9 mouse cellular contexts compared by ENCODE assay signal in the genomic region with DNA sequence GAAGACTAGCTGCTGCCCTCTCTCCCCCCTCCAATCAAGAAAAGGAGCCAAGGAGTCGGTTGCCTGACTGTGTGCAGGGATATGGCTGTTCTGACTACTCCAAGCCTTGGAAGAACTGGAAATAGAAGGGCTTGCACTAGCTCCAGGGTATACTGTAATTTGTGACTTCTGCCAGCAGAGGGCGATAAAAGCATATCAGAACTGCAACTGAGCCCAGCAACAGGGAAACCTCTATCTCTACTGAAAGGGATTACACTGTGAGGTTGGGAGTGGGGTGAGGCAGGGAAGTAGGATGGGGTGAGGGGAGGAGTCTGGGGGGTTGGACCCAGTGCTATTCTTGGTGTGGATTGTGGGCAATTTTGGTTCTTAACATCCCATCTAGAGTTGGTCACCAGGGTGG. TPM values are rescaled to one million over a fixed set of nuclear protein-coding genes. Genes with fewer than 3 reads are reported as not detected.
DNase-seq lines count a peak whose midpoint lies in the region; ATAC-seq lines count a peak whose summit lies in the region.
"Had no signal": no experiment of that assay in that cellular context is flagged by ENCODE, and none has a peak within 500 bp of the region (broad histone marks: within the 10 kb centered on the region; RNA-seq: fewer than 3 reads in every experiment).

No protein-coding gene starts in this region.

- H3K4me3 ChIP-seq in hindbrain, embryonic 12.5 days: no peak overlapping the region
- H3K4me3 ChIP-seq: megakaryocyte, embryonic 14.5 days had no signal

- H3K27me3 ChIP-seq in hindbrain, embryonic 12.5 days: peaks cover 17% of the 10 kb centered on the region

- DNase-seq in T-cell, adult 2 months (ENCODE audit: low spot score): peak; percentile 42
- peak; percentile 80 to 84 for DNase-seq in cerebellum, adult 18-20 months
- DNase-seq in layer of hippocampus, postnatal 10 days (ENCODE audit: low spot score in 2 of 2): peak; percentile 83 to 88
- peak; percentile 78 for DNase-seq in lung, postnatal 25 days (ENCODE audit: low spot score)
- DNase-seq in right cerebral cortex, adult 18-20 months: peak; percentile 83
- DNase-seq in yolk sac, embryonic 10.5 days (ENCODE audit: low spot score): peak; percentile 44

- H3K36me3 ChIP-seq in hindbrain, embryonic 12.5 days: no peaks in the 10 kb centered on the region

- ATAC-seq in frontal cortex, adult (ENCODE audit: low TSS enrichment): peak; percentile 92
- peak; percentile 60 for ATAC-seq in hindbrain, embryonic 12.5 days (ENCODE audit: low FRiP score)

- no peak overlapping the region for H3K9ac ChIP-seq in hindbrain, embryonic 12.5 days

- H3K4me2 ChIP-seq in hindbrain, embryonic 12.5 days (replicated peaks): no peak overlapping the region

- no peaks in the 10 kb centered on the region for H3K9me3 ChIP-seq in hindbrain, embryonic 12.5 days (replicated peaks)
- H3K9me3 ChIP-seq: megakaryocyte, embryonic 14.5 days had no signal

- no peak overlapping the region for H3K27ac ChIP-seq in hindbrain, embryonic 12.5 days

- peaks cover 6% of the 10 kb centered on the region for H3K4me1 ChIP-seq in hindbrain, embryonic 12.5 days

- WGBS in hindbrain, embryonic 12.5 days: 13% methylated on average over 2 of the region's 2 CpGs

RNA-seq across cellular contexts. Expression of gene Opalin, which starts 9.8 kb away (rescaled TPM):
- polyA plus RNA-seq in hindbrain, embryonic 12.5 days (2016; fragmentation: Nextera tagmentation; extraction: Ambion mirVana): not detected in 2 replicates
- total RNA-seq in layer of hippocampus, postnatal 10 days (2021): under 1 TPM; 0.33 to 0.41 TPM

RNA-seq across cellular contexts. Expression of gene Dntt, which starts 57.6 kb away (rescaled TPM):
- polyA plus RNA-seq in hindbrain, embryonic 12.5 days (2016; fragmentation: Nextera tagmentation; extraction: Ambion mirVana): 0.14 TPM in 1 of 2 replicates, not detected in the other
- under 1 TPM; 0.16 to 0.30 TPM for total RNA-seq in layer of hippocampus, postnatal 10 days (2021)
